Mouse (Mus musculus): ENCODE measurements around the gene Znrf1. TPM values are rescaled to one million over a fixed set of nuclear protein-coding genes. Genes with fewer than 3 reads are reported as not detected.

The Znrf1 gene
- polyA plus RNA-seq, 1 experiment from 2014 or later = 48.7 TPM

GRCm38 (mm10) chr8:111594951-111595350 is 59.1 kb downstream of the Znrf1 start:
- WGBS = 91% methylated on average over 2 of the region's 2 CpGs
- DNase-seq (ENCODE audit: low spot score) (no peak), ATAC-seq (ENCODE audit: low FRiP score) (no peak)
- no peaks in the 10 kb centered on the region for H3K9me3 ChIP-seq (ENCODE audit: control insufficient read depth, low read length)
- no peak overlapping the region for H3K9ac ChIP-seq (ENCODE audit: low read depth, low read length)
- no peak overlapping the region for H3K4me3 ChIP-seq (ENCODE audit: low read depth, low read length)
- no peaks in the 10 kb centered on the region for H3K4me1 ChIP-seq (replicated peaks; ENCODE audit: control insufficient read depth, insufficient read depth, low read length)
- H3K27ac ChIP-seq (ENCODE audit: low read depth, low read length) = no peak overlapping the region
- no peak overlapping the region for H3K4me2 ChIP-seq (replicated peaks; ENCODE audit: low read depth, low read length)
- H3K27me3 ChIP-seq (ENCODE audit: control insufficient read depth, insufficient read depth, low read length) = no peaks in the 10 kb centered on the region
- H3K36me3 ChIP-seq (ENCODE audit: control insufficient read depth, insufficient read depth, low read length) = no peaks in the 10 kb centered on the region

DNA sequence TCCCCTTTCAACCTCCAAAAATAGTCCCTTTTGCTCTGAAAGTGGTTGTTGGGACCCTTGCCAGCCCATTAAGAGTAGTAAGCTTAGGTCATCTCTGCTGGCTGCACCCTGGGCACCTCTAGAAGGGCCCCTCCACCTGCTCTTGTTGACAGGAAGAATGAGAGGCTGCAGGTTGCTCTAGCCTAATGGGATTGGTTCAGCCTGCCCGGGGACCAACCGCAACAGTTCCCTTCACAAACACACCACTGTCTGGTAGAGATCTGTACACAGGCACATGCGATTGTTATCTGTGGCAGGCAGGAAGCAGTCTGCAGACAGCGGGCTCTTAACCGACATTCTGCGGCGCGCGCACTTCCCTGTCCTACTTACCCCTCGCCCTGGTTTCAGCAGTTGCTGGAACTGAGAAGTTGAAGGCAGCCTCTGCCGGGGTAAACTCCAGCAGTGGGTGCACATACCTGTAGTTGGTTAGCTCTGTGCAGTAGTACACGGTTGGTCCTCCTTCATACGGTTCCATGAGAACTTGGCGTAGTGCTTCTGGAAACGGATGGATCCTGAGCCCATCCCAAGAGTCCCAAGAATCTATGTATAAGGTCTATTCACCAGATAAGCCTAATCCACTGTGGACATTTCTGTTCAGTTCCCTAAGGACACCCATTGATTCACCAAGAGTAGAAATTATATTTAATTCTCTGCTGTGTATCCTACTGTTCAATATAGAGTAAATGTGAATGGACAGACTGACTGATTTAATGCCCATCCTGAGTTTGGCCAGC is 60.0 kb downstream of the Znrf1 start:
- H3K9me3 ChIP-seq (ENCODE audit: control insufficient read depth, low read length) = no peaks in the 10 kb centered on the region
- H3K4me3 ChIP-seq (ENCODE audit: low read depth, low read length) = no peak overlapping the region
- ATAC-seq (ENCODE audit: low FRiP score) (no peak), DNase-seq (ENCODE audit: low spot score) (no peak)
- WGBS = 91% methylated on average over 15 of the region's 15 CpGs
- no peaks in the 10 kb centered on the region for H3K27me3 ChIP-seq (ENCODE audit: control insufficient read depth, insufficient read depth, low read length)
- no peak overlapping the region for H3K4me2 ChIP-seq (replicated peaks; ENCODE audit: low read depth, low read length)
- H3K9ac ChIP-seq (ENCODE audit: low read depth, low read length) = no peak overlapping the region
- H3K36me3 ChIP-seq (ENCODE audit: control insufficient read depth, insufficient read depth, low read length) = no peaks in the 10 kb centered on the region
- no peaks in the 10 kb centered on the region for H3K4me1 ChIP-seq (replicated peaks; ENCODE audit: control insufficient read depth, insufficient read depth, low read length)
- no peak overlapping the region for H3K27ac ChIP-seq (ENCODE audit: low read depth, low read length)

GRCm38 (mm10) chr8:111596485-111596821 is 60.6 kb downstream of the Znrf1 start:
- H3K4me2 ChIP-seq (replicated peaks; ENCODE audit: low read depth, low read length) = no peak overlapping the region
- H3K9me3 ChIP-seq (ENCODE audit: control insufficient read depth, low read length) = no peaks in the 10 kb centered on the region
- H3K36me3 ChIP-seq (ENCODE audit: control insufficient read depth, insufficient read depth, low read length) = no peaks in the 10 kb centered on the region
- no peaks in the 10 kb centered on the region for H3K27me3 ChIP-seq (ENCODE audit: control insufficient read depth, insufficient read depth, low read length)
- H3K4me1 ChIP-seq (replicated peaks; ENCODE audit: control insufficient read depth, insufficient read depth, low read length) = no peaks in the 10 kb centered on the region
- DNase-seq (ENCODE audit: low spot score) = no peak
- 69% methylated on average over 3 of the region's 3 CpGs for WGBS
- no peak overlapping the region for H3K4me3 ChIP-seq (ENCODE audit: low read depth, low read length)
- no peak overlapping the region for H3K9ac ChIP-seq (ENCODE audit: low read depth, low read length)
- no peak overlapping the region for H3K27ac ChIP-seq (ENCODE audit: low read depth, low read length)
- no peak for ATAC-seq (ENCODE audit: low FRiP score)

DNA sequence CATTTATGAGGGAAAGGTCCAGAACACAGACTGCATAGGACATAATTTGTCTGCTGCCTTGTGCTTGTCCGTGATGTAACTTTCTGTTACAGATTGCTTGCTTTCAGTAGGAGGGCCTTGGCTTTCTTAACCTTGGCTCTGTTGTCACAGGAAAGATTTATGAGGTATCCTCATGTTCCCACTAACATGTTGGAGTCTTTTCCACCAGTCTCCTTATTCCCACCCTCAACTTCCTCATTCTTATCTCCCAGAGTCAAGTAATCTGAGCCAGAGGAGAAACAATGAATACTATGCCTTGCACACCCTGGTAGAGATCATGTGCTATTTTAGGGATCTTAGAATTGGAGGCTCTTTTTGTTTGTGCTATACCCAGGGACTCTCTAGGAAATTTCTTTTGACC is 61.4 kb downstream of the Znrf1 start:
- Histone ChIP-seq H3K9ac (ENCODE audit: low read depth, low read length) (no peak overlapping the region), H3K27me3 (ENCODE audit: control insufficient read depth, insufficient read depth, low read length) (no peaks in the 10 kb centered on the region), H3K4me3 (ENCODE audit: low read depth, low read length) (no peak overlapping the region), H3K36me3 (ENCODE audit: control insufficient read depth, insufficient read depth, low read length) (no peaks in the 10 kb centered on the region), H3K27ac (ENCODE audit: low read depth, low read length) (no peak overlapping the region), H3K4me2 (replicated peaks; ENCODE audit: low read depth, low read length) (no peak overlapping the region), H3K4me1 (replicated peaks; ENCODE audit: control insufficient read depth, insufficient read depth, low read length) (no peaks in the 10 kb centered on the region), H3K9me3 (ENCODE audit: control insufficient read depth, low read length) (no peaks in the 10 kb centered on the region)
- WGBS = 47% methylated on average over 1 of the region's 1 CpGs
- DNase-seq (ENCODE audit: low spot score) (no peak), ATAC-seq (ENCODE audit: low FRiP score) (no peak)

DNA sequence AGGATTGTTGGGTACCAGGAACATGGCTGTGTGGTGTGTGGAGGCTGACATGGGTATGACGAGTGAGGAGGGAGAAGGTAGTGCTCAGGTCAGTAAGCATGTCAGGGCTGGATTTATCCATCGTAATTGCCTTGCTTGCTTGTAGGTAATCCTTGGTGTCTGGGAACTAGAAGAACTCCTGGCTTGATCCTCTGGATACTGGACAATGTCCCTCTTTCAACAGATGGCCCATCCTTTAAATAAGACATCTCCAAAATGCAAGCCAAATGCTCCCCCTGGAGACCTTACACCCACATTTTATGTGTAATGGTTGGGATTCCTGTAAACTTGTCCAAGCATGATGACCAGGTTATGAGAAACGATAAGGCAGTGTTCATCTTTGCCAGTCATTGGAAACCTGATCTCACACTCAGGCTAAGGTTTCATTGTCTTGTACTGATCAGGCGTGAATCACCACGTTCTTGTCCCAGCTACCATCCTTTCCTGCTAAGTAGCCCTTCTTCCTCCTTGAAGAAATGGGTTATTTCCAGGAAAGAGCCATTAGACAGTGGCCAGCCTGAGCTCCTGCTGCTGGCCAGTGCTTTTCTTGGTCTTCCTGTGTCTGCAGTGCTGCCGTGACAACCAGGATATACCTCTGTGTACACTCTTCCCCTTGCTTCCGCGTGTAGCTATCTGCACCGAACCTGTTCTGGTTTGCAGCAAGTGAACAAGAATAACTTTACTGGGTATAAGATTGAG is 64.0 kb downstream of the Znrf1 start:
- Histone ChIP-seq H3K4me1 (replicated peaks; ENCODE audit: control insufficient read depth, insufficient read depth, low read length) (no peaks in the 10 kb centered on the region), H3K27me3 (ENCODE audit: control insufficient read depth, insufficient read depth, low read length) (no peaks in the 10 kb centered on the region), H3K4me2 (replicated peaks; ENCODE audit: low read depth, low read length) (no peak overlapping the region), H3K27ac (ENCODE audit: low read depth, low read length) (no peak overlapping the region), H3K36me3 (ENCODE audit: control insufficient read depth, insufficient read depth, low read length) (no peaks in the 10 kb centered on the region), H3K9me3 (ENCODE audit: control insufficient read depth, low read length) (no peaks in the 10 kb centered on the region), H3K9ac (ENCODE audit: low read depth, low read length) (no peak overlapping the region), H3K4me3 (ENCODE audit: low read depth, low read length) (no peak overlapping the region)
- WGBS = 80% methylated on average over 9 of the region's 9 CpGs
- no peak for DNase-seq (ENCODE audit: low spot score)
- no peak for ATAC-seq (ENCODE audit: low FRiP score)

- Histone ChIP-seq H3K27ac (ENCODE audit: low read depth, low read length) (no peak overlapping the region), H3K27me3 (ENCODE audit: control insufficient read depth, insufficient read depth, low read length) (no peaks in the 10 kb centered on the region), H3K4me2 (replicated peaks; ENCODE audit: low read depth, low read length) (no peak overlapping the region), H3K9me3 (ENCODE audit: control insufficient read depth, low read length) (no peaks in the 10 kb centered on the region), H3K4me3 (ENCODE audit: low read depth, low read length) (no peak overlapping the region), H3K36me3 (ENCODE audit: control insufficient read depth, insufficient read depth, low read length) (no peaks in the 10 kb centered on the region), H3K4me1 (replicated peaks; ENCODE audit: control insufficient read depth, insufficient read depth, low read length) (no peaks in the 10 kb centered on the region), H3K9ac (ENCODE audit: low read depth, low read length) (no peak overlapping the region)
- WGBS = over 99% methylated on average over 4 of the region's 4 CpGs
- no peak for DNase-seq (ENCODE audit: low spot score)
- ATAC-seq (ENCODE audit: low FRiP score) = no peak
Observed at GRCm38 (mm10) chr8:111602050-111602449, 66.2 kb downstream of the Znrf1 start.

GRCm38 (mm10) chr8:111604986-111605385 is 69.1 kb downstream of the Znrf1 start:
- H3K4me3 ChIP-seq (ENCODE audit: low read depth, low read length) = no peak overlapping the region
- H3K9ac ChIP-seq (ENCODE audit: low read depth, low read length) = no peak overlapping the region
- H3K4me1 ChIP-seq (replicated peaks; ENCODE audit: control insufficient read depth, insufficient read depth, low read length) = no peaks in the 10 kb centered on the region
- H3K36me3 ChIP-seq (ENCODE audit: control insufficient read depth, insufficient read depth, low read length) = no peaks in the 10 kb centered on the region
- H3K27me3 ChIP-seq (ENCODE audit: control insufficient read depth, insufficient read depth, low read length) = no peaks in the 10 kb centered on the region
- H3K4me2 ChIP-seq (replicated peaks; ENCODE audit: low read depth, low read length) = no peak overlapping the region
- no peak for ATAC-seq (ENCODE audit: low FRiP score)
- no peaks in the 10 kb centered on the region for H3K9me3 ChIP-seq (ENCODE audit: control insufficient read depth, low read length)
- H3K27ac ChIP-seq (ENCODE audit: low read depth, low read length) = no peak overlapping the region
- WGBS = 100% methylated on average over 2 of the region's 2 CpGs
- no peak for DNase-seq (ENCODE audit: low spot score)

GRCm38 (mm10) chr8:111606961-111607360 is 71.1 kb downstream of the Znrf1 start:
- no peak overlapping the region for H3K27ac ChIP-seq (ENCODE audit: low read depth, low read length)
- H3K4me3 ChIP-seq (ENCODE audit: low read depth, low read length) = no peak overlapping the region
- H3K27me3 ChIP-seq (ENCODE audit: control insufficient read depth, insufficient read depth, low read length) = no peaks in the 10 kb centered on the region
- DNase-seq (ENCODE audit: low spot score) = no peak
- no peaks in the 10 kb centered on the region for H3K36me3 ChIP-seq (ENCODE audit: control insufficient read depth, insufficient read depth, low read length)
- H3K4me1 ChIP-seq (replicated peaks; ENCODE audit: control insufficient read depth, insufficient read depth, low read length) = no peaks in the 10 kb centered on the region
- no peak for ATAC-seq (ENCODE audit: low FRiP score)
- H3K9me3 ChIP-seq (ENCODE audit: control insufficient read depth, low read length) = no peaks in the 10 kb centered on the region
- 85% methylated on average over 9 of the region's 9 CpGs for WGBS
- H3K9ac ChIP-seq (ENCODE audit: low read depth, low read length) = no peak overlapping the region
- H3K4me2 ChIP-seq (replicated peaks; ENCODE audit: low read depth, low read length) = no peak overlapping the region

- no peaks in the 10 kb centered on the region for H3K36me3 ChIP-seq (ENCODE audit: control insufficient read depth, insufficient read depth, low read length)
- 94% methylated on average over 7 of the region's 7 CpGs for WGBS
- ATAC-seq (ENCODE audit: low FRiP score) = no peak
Observed at GRCm38 (mm10) chr8:111607414-111607813, 71.5 kb downstream of the Znrf1 start.

More at GRCm38 (mm10) chr8:111607414-111607813, 71.5 kb downstream of the Znrf1 start:
- Histone ChIP-seq H3K4me3 (ENCODE audit: low read depth, low read length) (no peak overlapping the region), H3K27ac (ENCODE audit: low read depth, low read length) (no peak overlapping the region), H3K9ac (ENCODE audit: low read depth, low read length) (no peak overlapping the region), H3K4me2 (replicated peaks; ENCODE audit: low read depth, low read length) (no peak overlapping the region), H3K9me3 (ENCODE audit: control insufficient read depth, low read length) (no peaks in the 10 kb centered on the region), H3K27me3 (ENCODE audit: control insufficient read depth, insufficient read depth, low read length) (no peaks in the 10 kb centered on the region), H3K4me1 (replicated peaks; ENCODE audit: control insufficient read depth, insufficient read depth, low read length) (no peaks in the 10 kb centered on the region)
- no peak for DNase-seq (ENCODE audit: low spot score)
